Mouse (Mus musculus): ENCODE results near the gene Dpm1.

DNA sequence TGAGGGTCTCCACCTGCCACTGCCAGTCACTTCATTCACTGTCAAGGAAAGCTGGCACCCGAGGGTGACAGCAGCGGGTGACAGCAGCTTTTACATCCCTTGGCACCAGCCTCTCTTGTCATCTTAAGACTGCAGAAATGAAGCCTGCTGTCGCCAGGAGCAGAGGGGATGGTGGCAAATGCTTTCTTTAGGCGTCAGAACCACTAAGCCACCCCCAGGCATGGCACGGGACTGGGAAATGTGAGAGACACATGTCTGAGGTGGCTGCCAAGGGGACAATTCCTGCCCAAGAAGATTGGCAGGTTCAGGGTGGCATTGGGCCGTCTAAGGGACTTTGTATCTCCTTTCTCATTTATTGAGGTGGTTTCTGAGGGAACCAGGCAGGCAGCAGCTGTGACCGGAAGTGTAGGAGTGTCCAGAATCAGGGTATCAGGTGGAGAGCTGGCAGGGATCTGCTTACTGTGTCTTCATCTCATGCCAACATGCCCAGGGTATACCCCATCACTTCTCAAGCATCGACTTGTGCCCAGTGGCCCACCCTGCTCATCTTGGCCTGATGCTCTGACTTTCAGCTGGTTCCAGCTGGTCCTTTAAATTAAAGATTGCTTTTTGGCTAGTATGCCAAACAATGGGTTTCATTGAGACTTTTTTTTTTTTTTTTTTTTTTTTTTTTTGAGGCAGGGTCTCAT is 17.9 kb upstream of the Dpm1 start:
- TF ChIP-seq CTCF (IDR thresholded peaks at IDR 0.05; ENCODE audit: borderline replicate concordance, control insufficient read depth, extremely low read depth, insufficient read depth, low read length, poor library complexity) (no peak), POLR2A (IDR thresholded peaks at IDR 0.05; ENCODE audit: control insufficient read depth, extremely low read depth, insufficient read depth, low read length, poor library complexity) (no peak)
